Mouse (Mus musculus) lung, adult 2 months (tissue): ENCODE results near the gene Ube2b.

Source experiments
- CTCF ChIP-seq: fragments of 200-500 bp; IDR thresholded peaks from 2 replicates; pipeline ENCODE4 v1.5.1; 2011; ENCODE audit warnings: mild to moderate bottlenecking, low read length, control low read depth; ENCODE audit not compliant: insufficient read depth
- POLR2A ChIP-seq: fragments of 200-500 bp; IDR thresholded peaks from 2 replicates; pipeline ENCODE4 v1.6.1; 2011; ENCODE audit warnings: low read depth, mild to moderate bottlenecking, control low read depth, low read length, borderline replicate concordance; ENCODE audit errors: extremely low read depth

DNA sequence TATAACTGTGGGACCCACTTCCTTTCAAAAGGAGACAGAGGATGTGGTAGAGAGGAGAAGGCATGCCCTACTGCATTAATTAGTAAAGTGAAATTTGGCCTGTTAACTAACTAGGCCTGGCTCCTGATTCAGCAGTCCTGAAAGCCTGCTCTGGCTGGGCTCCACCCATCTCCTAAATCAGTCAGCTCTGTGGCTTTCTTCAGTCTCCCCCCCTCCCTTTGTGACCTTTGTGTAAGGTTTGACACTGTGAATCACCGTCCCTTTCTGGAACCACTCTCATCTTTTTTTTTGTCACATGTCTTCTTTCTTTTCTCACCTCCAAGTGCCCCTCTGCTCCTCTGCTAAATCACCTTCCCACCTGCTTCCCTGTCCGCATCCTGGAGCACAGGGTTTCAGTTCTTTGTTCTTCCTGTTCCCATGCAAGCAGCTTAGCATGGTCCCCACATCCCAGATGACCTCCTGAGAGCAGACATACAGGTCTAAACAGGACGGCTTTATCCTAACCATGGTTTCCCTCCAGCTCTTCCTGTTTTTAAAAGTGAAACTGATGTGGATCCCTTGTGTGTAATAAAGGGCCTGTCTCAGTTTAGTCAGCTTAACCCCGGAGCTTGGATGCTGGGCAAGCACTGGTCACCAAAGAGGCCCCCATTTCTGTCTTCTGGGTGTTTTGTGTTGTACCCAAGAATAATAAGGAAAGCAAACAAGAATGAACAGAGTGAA lies 46.0 kb upstream of the Ube2b start:
- no peak for TF ChIP-seq CTCF
- no peak for TF ChIP-seq POLR2A
